Mouse (Mus musculus): ENCODE results near the gene Bcan.

DNA sequence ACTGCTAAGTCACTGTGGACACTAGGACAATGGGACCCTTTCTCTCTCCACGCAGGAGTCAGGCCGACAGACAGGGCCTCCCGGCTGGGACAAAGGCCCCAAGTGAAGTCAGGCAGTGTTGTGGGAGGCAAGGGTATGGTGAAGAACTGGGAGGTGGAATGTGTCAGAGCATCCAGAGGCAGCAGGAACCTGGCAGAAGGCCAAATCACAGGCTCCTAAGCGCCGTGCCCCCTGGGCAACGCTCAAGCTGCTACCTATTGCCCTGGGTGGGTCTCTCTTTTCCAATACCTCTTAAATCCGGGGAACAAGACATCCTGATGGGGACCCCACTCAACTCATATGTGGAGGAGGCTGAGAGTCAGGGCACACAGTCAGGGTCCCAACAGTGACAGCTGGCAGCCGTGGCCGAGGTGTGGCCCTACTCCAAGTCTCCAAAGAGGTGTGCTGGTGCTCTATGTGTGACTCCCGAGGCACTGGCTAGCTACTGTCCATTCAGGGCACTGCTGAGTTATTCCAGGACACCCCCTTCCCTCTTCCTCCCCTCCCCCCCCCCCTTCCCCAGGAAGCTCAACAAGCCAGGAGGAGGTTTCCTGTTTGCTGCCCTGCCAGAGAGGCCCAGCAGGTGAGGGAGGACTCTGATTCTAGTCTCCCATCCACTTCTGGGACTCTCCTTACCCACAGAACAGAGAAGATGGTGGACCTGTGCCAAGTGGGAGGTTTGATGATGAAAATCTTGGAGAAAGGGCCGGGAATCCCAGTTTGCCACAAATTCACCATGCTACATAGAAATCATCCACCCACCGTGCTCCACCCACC is 14.3 kb downstream of the Bcan start:
- TF ChIP-seq CTCF (IDR thresholded peaks at IDR 0.05; ENCODE audit: low read depth) (no peak), EP300 (optimal IDR thresholded peaks at IDR 0.05) (no peak)
